Mouse (Mus musculus) small intestine, adult 2 months (tissue): ENCODE data around the gene Galntl5.
A peak's percentile ranks its signal among the peaks of the same experiment; 100 is the strongest.

Experiments
- CTCF ChIP-seq: fragments of 200-500 bp; IDR thresholded peaks from 2 replicates; pipeline ENCODE4 v1.5.1; 2012; ENCODE audit warnings: low read depth, mild to moderate bottlenecking, control low read depth, inconsistent platforms, low read length, moderate library complexity, mixed read lengths; ENCODE audit not compliant: insufficient replicate concordance, insufficient read length; ENCODE audit errors: extremely low read depth
- POLR2A ChIP-seq: fragments of 200-500 bp; IDR thresholded peaks from 2 replicates; pipeline ENCODE4 v1.6.1; 2012; ENCODE audit warnings: low read depth, mild to moderate bottlenecking, control low read depth, inconsistent platforms, low read length, moderate library complexity

DNA sequence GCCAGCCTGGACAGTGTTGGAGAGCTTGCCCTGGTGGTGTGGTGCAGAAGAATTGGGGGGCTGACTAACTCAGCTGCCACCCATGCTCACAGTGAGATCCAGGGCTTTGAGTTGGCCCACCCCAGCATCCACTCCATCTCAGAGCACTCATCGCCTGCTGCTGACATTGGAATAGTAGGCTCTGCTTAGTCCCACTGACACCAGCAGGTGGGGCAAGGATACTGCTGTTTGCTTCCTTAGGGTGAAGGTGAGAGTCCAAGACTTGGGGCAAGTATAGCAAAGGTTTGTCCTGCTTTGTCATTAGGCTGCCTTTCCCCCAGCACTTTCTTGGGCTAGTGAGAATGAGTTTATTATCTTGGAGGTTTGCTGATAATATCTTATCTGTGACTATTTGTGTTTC is 7.5 kb downstream of the Galntl5 start:
- TF ChIP-seq CTCF: peak; percentile 65; the same call in 1 of the 2 replicates
- TF ChIP-seq POLR2A: no peak
